Mouse (Mus musculus) brain, adult 2 months (tissue): ENCODE measurements around the gene Tln2.
A peak's percentile ranks its signal among the peaks of the same experiment; 100 is the strongest.

Experiments used
- DNase-seq: peaks from one replicate; pipeline ENCODE4 v3.0.0; 2011; ENCODE audit warnings: low read depth, low spot score

The Tln2 gene

DNA sequence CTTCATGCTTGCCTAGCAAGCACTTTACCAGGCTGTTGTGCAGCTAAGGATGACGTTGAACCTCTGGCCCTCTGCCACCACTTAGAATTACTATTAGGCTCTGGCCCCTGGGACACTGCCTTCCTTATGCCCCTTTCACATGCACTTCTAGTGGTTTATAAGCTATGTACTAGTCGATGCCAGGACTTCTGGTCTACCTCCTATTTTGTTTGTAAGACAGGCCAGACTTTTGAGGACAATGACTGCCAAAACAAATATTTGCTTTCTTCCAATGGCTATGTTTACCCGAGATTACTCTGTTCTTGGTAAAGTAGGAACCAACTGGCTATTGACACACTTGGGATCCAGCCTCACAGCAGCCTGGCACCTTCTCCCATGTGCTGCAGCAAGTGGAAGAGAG lies 82.1 kb downstream of the Tln2 start:
- no peak for DNase-seq

DNA sequence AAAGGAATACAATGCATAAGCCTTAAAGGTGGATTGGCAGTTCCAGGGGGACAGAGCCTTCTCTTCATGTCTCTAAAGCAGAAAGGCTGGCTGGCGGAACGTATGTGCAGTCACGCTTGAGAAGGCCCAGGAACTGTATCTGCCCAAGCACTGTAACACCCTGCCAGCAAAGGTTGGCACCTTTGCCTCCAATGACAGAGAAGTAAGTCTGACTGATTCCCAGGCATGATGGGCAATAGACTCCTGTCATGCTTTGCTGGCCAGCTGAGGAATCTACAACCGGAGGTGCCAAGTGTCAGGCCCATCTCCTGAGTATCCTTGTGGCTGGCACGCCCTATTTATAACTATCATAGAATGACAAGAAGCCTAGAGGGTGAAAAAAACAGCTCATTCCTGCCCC lies 83.3 kb downstream of the Tln2 start:
- DNase-seq = no peak

GRCm38 (mm10) chr9:67463440-67464122 lies 95.9 kb downstream of the Tln2 start:
- DNase-seq = no peak

- DNase-seq = no peak
Observed at GRCm38 (mm10) chr9:67441484-67441883, 118.0 kb downstream of the Tln2 start.

- no peak for DNase-seq
Observed at GRCm38 (mm10) chr9:67437511-67437910, 122.0 kb downstream of the Tln2 start.

- DNase-seq = peak; percentile 37
Observed at GRCm38 (mm10) chr9:67435333-67436154, 124.0 kb downstream of the Tln2 start.

DNA sequence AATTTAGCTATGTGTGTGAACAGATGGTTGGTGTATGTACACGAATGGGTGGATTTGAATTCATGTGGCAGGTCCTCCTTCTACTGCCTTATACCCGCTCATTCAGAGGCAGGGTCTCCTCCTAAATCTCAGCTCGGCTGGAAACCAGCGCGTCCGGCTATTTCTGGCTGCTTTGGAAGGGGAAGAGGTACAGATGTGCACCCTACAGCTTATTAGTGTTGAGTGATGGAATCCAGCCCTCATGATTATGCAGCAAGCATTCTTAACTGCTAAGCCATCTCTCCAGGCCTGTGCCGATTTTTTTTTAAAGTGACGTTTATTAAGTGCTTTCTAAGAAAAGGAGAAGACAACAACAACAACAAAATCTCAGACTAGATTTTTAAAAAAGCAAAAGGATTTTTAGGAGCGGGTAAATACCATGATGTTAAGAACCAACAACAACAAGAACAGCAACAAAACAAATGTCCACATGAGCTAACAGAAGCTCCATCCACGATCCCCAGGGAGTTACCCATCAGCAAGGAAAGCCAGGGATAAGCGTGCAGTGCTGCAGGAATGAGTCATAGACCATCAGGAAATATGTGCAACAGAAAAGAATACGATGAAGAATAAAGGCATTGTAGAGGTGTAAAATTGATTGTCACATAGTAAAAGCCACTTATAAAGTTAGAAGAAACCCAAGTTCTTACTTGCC lies 130.2 kb downstream of the Tln2 start:
- peak; percentile 61 for DNase-seq

DNA sequence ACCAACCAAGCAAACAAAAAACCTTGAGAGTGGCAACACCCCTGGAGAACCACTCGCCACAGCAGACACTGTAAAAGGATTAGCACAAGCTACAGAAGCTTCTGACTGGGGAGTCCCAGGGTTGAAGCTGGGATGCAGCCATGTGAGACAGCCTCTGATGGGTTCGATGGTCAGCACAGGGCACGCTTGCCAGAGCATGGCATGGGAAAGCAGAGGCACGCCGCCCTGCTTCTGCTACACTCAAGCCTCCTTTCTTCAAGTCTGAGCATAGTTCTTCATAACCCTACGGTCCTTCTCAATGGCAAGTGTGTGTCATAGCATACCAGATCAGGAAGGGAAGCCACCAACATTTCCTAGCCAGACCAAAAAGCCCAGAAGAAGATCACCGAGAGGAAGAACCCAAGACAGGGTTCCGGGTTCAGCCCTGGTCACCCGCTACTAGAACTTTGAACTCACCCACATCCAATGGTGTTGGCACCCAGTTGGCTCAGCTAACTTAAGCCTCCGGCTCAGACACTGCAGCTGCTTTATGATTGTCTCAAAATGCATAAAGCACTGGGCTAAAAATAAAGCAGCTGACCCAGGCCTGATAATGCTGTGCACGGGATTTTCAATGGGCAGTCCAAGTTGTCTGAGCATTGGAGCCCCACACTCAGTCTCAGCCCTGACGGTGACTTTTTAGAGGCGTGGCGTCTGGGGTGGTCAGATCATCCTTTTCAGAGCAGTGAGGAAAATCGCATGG lies 131.0 kb downstream of the Tln2 start:
- DNase-seq = no peak

DNA sequence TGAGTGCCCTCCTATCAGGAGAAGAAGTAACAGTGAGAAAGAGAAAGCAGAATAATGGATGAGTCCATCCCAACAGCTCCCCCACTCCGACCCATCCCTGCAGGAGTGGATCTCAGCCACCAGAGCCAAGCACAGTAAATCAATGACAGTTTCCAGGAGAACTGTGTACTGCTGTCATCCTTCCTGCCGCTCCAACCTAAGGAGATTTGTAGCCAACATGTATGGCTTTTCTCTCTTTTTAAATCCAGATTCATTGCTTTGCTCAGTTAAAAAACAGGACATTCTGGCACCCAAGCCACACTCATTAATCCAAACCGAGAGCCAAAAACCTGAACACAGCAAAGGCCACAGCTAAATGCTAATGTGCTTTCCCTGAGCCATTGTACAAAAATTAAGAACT lies 133.2 kb downstream of the Tln2 start:
- DNase-seq = no peak

DNA sequence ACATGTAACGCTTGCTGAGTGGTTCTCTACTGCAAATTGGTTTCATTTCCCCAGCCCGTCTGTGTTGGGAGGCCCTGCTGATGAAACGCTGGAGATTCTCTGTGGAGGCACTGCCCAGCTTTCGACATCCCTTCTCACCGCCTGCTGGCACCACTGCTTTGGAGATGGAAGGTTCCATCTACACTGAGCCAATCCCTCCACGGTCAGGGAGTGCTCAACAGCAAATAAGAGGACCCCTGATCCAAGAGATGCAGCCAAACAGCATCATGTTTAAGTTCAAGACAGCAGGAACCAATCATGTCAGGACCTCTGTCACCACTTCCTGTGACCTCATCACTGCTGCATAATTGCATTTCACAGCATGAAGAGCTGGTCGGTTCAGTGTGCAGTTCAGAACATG lies 135.4 kb downstream of the Tln2 start:
- no peak for DNase-seq

DNA sequence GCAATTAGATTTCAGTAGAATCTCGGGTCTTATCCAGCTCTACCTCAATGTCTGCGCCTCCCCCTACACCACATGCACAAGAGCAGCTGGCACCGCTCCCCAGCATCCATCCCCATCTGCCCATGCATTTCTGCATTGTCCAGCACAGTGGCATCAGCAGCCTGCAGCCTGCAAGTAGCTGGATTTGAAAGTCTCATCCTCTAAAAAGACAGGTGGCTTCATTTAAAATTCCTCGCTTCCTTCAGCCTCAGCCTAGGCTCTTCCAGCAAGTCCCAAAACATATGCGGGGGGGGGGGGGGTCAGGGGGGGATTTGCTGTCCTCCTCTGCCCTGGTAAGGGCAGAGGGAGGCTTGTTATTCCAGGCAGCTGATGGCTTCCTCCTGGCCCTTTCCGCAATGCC lies 141.4 kb downstream of the Tln2 start:
- peak; percentile 44 for DNase-seq

- peak; percentile 72 for DNase-seq
Observed at GRCm38 (mm10) chr9:67410667-67411066, 148.8 kb downstream of the Tln2 start.

GRCm38 (mm10) chr9:67404736-67405135 lies 154.8 kb downstream of the Tln2 start:
- no peak for DNase-seq

GRCm38 (mm10) chr9:67399563-67399962 lies 159.9 kb downstream of the Tln2 start:
- no peak for DNase-seq

DNA sequence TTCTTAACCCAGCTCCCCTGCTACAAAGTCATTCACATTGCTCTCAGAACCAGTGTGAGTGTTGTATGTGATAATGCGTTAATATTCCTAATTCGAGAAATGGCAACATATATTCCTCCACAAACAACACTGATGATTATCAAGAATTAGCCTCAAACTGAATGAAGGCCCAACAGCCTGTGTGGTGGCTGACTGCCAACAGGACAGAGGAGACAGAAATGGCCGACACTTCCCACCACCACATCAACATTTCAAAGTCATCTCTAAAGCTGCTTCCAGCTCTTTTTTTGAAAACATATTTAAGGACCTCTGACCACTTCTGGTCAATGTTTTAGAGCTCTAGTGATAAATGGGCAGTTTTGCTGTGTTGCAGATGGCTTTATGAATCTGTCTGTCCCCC lies 161.7 kb downstream of the Tln2 start:
- DNase-seq = no peak

DNA sequence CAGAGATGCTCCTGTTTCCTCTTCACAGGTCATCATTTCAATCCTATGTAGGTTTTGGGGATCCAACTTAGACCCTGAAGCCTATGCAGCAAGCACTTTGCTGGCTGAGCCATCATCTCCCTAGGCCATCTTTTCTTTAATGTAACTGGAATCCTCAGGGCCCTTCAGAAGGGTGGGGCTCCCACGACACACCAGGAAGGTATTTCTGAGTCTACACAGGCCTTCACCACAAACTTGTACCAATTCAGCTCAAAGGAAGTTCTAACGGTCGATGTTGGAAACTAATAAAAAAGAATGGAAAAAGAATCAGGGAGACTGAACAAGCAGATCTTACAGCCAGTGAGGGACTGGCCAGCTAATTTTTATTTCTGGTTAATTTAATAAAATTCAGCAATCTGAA lies 163.1 kb downstream of the Tln2 start:
- no peak for DNase-seq

DNA sequence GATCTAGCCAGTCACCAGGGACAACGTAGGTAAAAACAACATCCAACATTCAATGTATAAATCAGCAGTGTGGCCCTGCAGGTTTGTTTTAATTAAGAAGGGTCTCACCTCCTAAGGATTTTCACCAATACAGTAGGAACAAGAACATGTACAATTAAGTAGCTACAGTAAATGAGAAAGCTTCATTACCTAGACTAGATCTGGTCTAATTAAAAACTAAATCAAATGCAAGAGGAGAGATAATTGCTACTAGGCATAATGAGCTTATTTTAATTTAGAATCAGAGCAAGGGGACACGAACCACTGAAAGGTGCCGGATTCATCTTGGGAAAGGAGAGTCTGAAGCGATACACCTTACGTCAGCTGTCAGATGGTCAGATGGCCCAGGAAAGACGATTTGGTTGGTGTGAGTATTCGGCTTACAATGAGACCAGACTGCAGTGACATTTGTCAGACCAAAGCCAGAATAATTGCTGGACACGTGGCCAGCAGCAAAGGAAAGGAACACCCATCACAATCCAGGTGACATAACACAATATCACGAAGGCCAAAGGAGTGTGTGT lies 175.4 kb downstream of the Tln2 start:
- no peak for DNase-seq

DNA sequence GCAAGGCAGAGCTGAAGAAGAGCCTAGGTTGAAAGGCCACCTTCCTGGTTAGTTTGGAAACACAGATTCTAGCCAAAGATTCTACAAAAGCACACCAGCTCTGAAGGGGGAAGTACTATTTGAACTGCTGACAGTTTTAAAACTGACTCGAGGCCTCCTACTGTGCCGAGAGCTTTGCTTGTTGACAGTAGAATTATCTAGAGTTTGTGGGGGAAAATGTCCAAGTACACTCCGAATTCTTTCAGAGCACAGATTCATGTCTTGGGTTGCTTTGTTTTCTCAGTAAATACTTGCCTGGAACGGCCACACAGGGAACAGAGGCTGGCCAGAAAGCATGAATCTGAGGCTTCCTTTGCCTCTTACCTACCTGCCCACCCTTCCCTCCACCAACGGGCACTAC lies 179.4 kb downstream of the Tln2 start:
- peak; percentile 35 for DNase-seq

DNA sequence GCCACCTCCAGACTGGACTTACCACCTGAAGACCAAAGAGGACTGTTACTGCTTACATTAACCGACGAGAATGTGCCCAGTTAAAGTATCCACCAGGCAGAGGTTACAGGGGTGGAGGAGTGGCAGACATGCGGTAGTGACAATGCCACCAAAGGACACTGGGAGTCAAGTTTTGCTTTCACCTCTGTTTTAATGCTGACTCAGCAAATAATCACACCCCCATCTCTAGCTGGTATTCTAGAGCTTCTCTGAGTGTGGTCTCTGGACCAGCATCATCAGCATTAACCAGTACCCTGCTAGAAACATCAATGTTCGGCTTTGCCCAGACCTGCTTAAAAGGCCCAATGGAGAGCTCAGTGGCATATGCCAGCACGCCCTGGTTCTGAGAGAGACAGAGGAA lies 180.7 kb downstream of the Tln2 start:
- DNase-seq = no peak

GRCm38 (mm10) chr9:67368078-67368477 lies 191.4 kb downstream of the Tln2 start:
- no peak for DNase-seq

DNA sequence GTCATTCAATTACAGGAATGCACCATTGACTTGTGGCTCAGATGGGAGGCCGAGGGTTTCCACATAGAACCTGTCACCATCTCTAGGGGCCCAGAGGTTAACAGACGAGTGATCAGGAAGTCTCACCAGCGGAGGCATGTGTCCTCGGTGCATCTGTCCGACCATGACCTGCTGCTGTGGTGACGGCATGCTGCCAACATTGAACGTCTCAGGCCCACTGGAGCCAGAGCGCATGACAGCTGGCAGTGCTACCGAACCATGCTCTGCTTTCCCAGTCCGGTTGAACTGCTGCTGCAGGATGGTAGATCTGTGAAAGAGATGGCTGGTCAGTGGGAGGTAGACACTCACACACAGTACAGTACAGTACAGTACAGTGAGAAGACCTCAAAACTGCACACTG lies 197.0 kb downstream of the Tln2 start:
- no peak for DNase-seq

DNA sequence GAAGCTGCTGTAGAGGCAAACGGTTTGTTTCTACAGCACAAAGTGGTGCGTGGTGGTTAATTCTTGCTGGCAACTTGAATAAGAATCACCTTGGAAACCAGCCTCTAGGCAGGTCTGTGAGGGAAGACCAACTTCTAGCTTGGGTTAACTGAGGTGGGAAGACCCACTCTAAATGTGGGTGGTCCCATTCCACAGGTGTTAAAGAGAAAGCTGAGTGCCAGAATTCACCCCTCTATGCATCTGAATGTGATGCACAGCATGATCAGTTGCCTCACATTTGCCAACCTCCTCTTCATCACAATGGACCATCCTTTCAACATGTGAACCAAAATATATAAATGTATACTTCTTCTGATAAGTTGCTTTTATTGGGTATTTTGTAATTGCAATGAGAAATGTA lies 197.4 kb downstream of the Tln2 start:
- DNase-seq = no peak
